Mouse (Mus musculus) midbrain, embryonic 16.5 days (tissue): Measurements from ENCODE around the gene Gon7. TPM values are rescaled to one million over a fixed set of nuclear protein-coding genes. Genes with fewer than 3 reads are reported as not detected.

Source experiments
- ATAC-seq: fragments of 200-750 bp; cut with Nextera tagmentation; 2 replicates; pipeline ENCODE4 v1.8.0; 2017; ENCODE audit warnings: moderate TSS enrichment
- H3K27ac ChIP-seq: fragments of 300-500 bp; sonication (generic); 2 replicates; pipeline ENCODE4 v1.5.1; 2014; ENCODE audit warnings: mild to moderate bottlenecking, low read length, mixed read lengths
- H3K27me3 ChIP-seq: fragments of 300-500 bp; sonication (generic); 2 replicates; pipeline ENCODE4 v1.6.1; 2014; ENCODE audit warnings: low read depth, low read length, mixed read lengths; ENCODE audit not compliant: control insufficient read depth, insufficient read depth
- H3K36me3 ChIP-seq: fragments of 300-500 bp; sonication (generic); 2 replicates; pipeline ENCODE4 v1.6.1; 2014; ENCODE audit warnings: mild to moderate bottlenecking, low read length, moderate library complexity, mixed read lengths; ENCODE audit not compliant: control insufficient read depth, insufficient read depth
- H3K4me1 ChIP-seq: fragments of 300-500 bp; sonication (generic); 2 replicates; pipeline ENCODE4 v1.6.1; 2014; ENCODE audit warnings: mild to moderate bottlenecking, low read length, mixed read lengths; ENCODE audit not compliant: control insufficient read depth, insufficient read depth
- H3K4me2 ChIP-seq: fragments of 300-500 bp; sonication (generic); 2 replicates; pipeline ENCODE4 v1.6.1; 2014; ENCODE audit warnings: mild to moderate bottlenecking, low read length, mixed read lengths
- H3K4me3 ChIP-seq: fragments of 300-500 bp; sonication (generic); 2 replicates; pipeline ENCODE4 v1.5.1; 2014; ENCODE audit warnings: low read depth, mild to moderate bottlenecking, low read length, moderate library complexity, mixed read lengths
- H3K9ac ChIP-seq: fragments of 300-500 bp; sonication (generic); 2 replicates; pipeline ENCODE4 v1.6.1; 2014; ENCODE audit warnings: low read depth, low read length, mixed read lengths
- H3K9me3 ChIP-seq: fragments of 300-500 bp; sonication (generic); replicated peaks from 2 replicates; pipeline ENCODE4 v1.6.1; 2014; ENCODE audit warnings: mild to moderate bottlenecking, low read length, mixed read lengths; ENCODE audit not compliant: control insufficient read depth, poor library complexity, severe bottlenecking
- WGBS: fragments of 180-500 bp; shearing (Covaris S2); extraction: QIAGEN DNeasy Blood & Tissue Kit; methylation state at CpG from one replicate; pipeline ENCODE4 v1.1.7; 2014; 5-methylcytosine and 5-hydroxymethylcytosine counted together
- polyA plus RNA-seq: library from polyadenylated mRNA; unstranded; fragments of >200 nt; fragmentation: Nextera tagmentation; extraction: Ambion mirVana; gene quantifications from 2 replicates; pipeline ENCODE4 v1.2.1, GENCODE M21; 2015

Gon7 gene
- polyA plus RNA-seq, 1 experiment from 2014 or later, result 48.6 TPM

GRCm38 (mm10) chr12:102714654-102715395 is 42.8 kb downstream of the Gon7 start:
- Histone ChIP-seq H3K4me2 (no peak overlapping the region), H3K27me3 (no peaks in the 10 kb centered on the region), H3K4me1 (no peaks in the 10 kb centered on the region; the same call in 1 of the 2 replicates), H3K36me3 (no peaks in the 10 kb centered on the region), H3K4me3 (no peak overlapping the region), H3K9me3 (no peaks in the 10 kb centered on the region), H3K9ac (no peak overlapping the region), H3K27ac (no peak overlapping the region)
- WGBS, result 84% methylated on average over 10 of the region's 10 CpGs
- ATAC-seq, result no peak

GRCm38 (mm10) chr12:102714116-102714515 is 43.5 kb downstream of the Gon7 start:
- H3K4me2 ChIP-seq, result no peak overlapping the region
- no peak overlapping the region for H3K4me3 ChIP-seq
- WGBS, result 65% methylated on average over 2 of the region's 2 CpGs
- no peak overlapping the region for H3K27ac ChIP-seq
- H3K27me3 ChIP-seq, result no peaks in the 10 kb centered on the region
- ATAC-seq, result no peak
- H3K4me1 ChIP-seq, result no peaks in the 10 kb centered on the region
- no peak overlapping the region for H3K9ac ChIP-seq
- no peaks in the 10 kb centered on the region for H3K36me3 ChIP-seq
- no peaks in the 10 kb centered on the region for H3K9me3 ChIP-seq

GRCm38 (mm10) chr12:102713153-102713865 is 44.3 kb downstream of the Gon7 start:
- H3K4me2 ChIP-seq, result no peak overlapping the region
- H3K9me3 ChIP-seq, result no peaks in the 10 kb centered on the region
- no peaks in the 10 kb centered on the region for H3K36me3 ChIP-seq
- ATAC-seq, result no peak
- H3K9ac ChIP-seq, result no peak overlapping the region
- 84% methylated on average over 20 of the region's 20 CpGs for WGBS
- H3K4me3 ChIP-seq, result no peak overlapping the region
- H3K27ac ChIP-seq, result no peak overlapping the region
- H3K4me1 ChIP-seq, result no peaks in the 10 kb centered on the region
- no peaks in the 10 kb centered on the region for H3K27me3 ChIP-seq

- no peak overlapping the region for H3K9ac ChIP-seq
- 53% methylated on average over 4 of the region's 4 CpGs for WGBS
- ATAC-seq, result no peak
- H3K27me3 ChIP-seq, result no peaks in the 10 kb centered on the region
- no peak overlapping the region for H3K4me2 ChIP-seq
- no peaks in the 10 kb centered on the region for H3K36me3 ChIP-seq
- H3K4me1 ChIP-seq, result peaks cover 1% of the 10 kb centered on the region
- no peak overlapping the region for H3K4me3 ChIP-seq
- no peaks in the 10 kb centered on the region for H3K9me3 ChIP-seq
- H3K27ac ChIP-seq, result no peak overlapping the region
These were observed 46.7 kb downstream of the Gon7 start for GRCm38 (mm10) chr12:102710851-102711375.

- no peaks in the 10 kb centered on the region for H3K9me3 ChIP-seq
- no peaks in the 10 kb centered on the region for H3K36me3 ChIP-seq
- peaks cover 7% of the 10 kb centered on the region for H3K4me1 ChIP-seq
- ATAC-seq, result no peak
- H3K27me3 ChIP-seq, result no peaks in the 10 kb centered on the region
- 92% methylated on average over 5 of the region's 5 CpGs for WGBS
- H3K4me2 ChIP-seq, result no peak overlapping the region
- no peak overlapping the region for H3K4me3 ChIP-seq
- H3K27ac ChIP-seq, result no peak overlapping the region
- no peak overlapping the region for H3K9ac ChIP-seq
These were observed 47.7 kb downstream of the Gon7 start for GRCm38 (mm10) chr12:102709896-102710295.

GRCm38 (mm10) chr12:102708220-102708619 is 49.4 kb downstream of the Gon7 start:
- Histone ChIP-seq H3K27me3 (no peaks in the 10 kb centered on the region), H3K9me3 (no peaks in the 10 kb centered on the region), H3K36me3 (no peaks in the 10 kb centered on the region), H3K4me2 (no peak overlapping the region), H3K4me3 (no peak overlapping the region), H3K27ac (no peak overlapping the region), H3K4me1 (peaks cover 12% of the 10 kb centered on the region), H3K9ac (no peak overlapping the region)
- ATAC-seq, result no peak
- 68% methylated on average over 11 of the region's 11 CpGs for WGBS

GRCm38 (mm10) chr12:102706833-102707463 is 50.7 kb downstream of the Gon7 start:
- peaks cover 22% of the 10 kb centered on the region for H3K4me1 ChIP-seq
- no peak overlapping the region for H3K27ac ChIP-seq
- no peak overlapping the region for H3K4me2 ChIP-seq
- 93% methylated on average over 10 of the region's 10 CpGs for whole genome bisulfite sequencing
- no peak overlapping the region for H3K9ac ChIP-seq
- H3K4me3 ChIP-seq, result no peak overlapping the region
- ATAC-seq, result no peak
- H3K36me3 ChIP-seq, result no peaks in the 10 kb centered on the region
- no peaks in the 10 kb centered on the region for H3K9me3 ChIP-seq
- no peaks in the 10 kb centered on the region for H3K27me3 ChIP-seq

- H3K9ac ChIP-seq, result peak overlapping the region; percentile 78; the same call in 1 of the 2 replicates
These were observed 51.5 kb downstream of the Gon7 start for GRCm38 (mm10) chr12:102705906-102706640.

More at GRCm38 (mm10) chr12:102705906-102706640, 51.5 kb downstream of the Gon7 start:
- 73% methylated on average over 6 of the region's 6 CpGs for WGBS
- Histone ChIP-seq H3K4me3 (peak overlapping the region; percentile 63; the same call in 1 of the 2 replicates), H3K27ac (no peak overlapping the region), H3K27me3 (no peaks in the 10 kb centered on the region), H3K9me3 (no peaks in the 10 kb centered on the region), H3K4me2 (peak overlapping the region; percentile 64), H3K36me3 (no peaks in the 10 kb centered on the region), H3K4me1 (peaks cover 25% of the 10 kb centered on the region)
- no peak for ATAC-seq
